Mouse (Mus musculus) heart, embryonic 14.5 days (tissue): ENCODE measurements around the gene Upb1. TPM values are rescaled to one million over a fixed set of nuclear protein-coding genes. Genes with fewer than 3 reads are reported as not detected.
"Not testable (repeated sequence)": the region's sequence is repeated elsewhere in the genome, so short reads cannot be mapped to it uniquely, and the experiment has no call there.

ENCODE experiments used
- ATAC-seq: fragments of 200-750 bp; cut with Nextera tagmentation; 2 replicates; pipeline ENCODE4 v1.8.0; 2017; ENCODE audit warnings: low read depth, moderate TSS enrichment; ENCODE audit not compliant: insufficient number of reproducible peaks, insufficient read depth, low FRiP score
- H3K27ac ChIP-seq, 2 experiments: fragments of 200-500 bp in 1 of 2; fragments of 300-500 bp in 1 of 2; sonication (generic) in 1 of 2; replicated peaks in 1 of 2; 2 replicates each; pipeline ENCODE4 v1.5.1; 2012 to 2014; ENCODE audit warnings: low read depth in 2 of 2, low read length in 2 of 2, control low read depth in 1 of 2, mild to moderate bottlenecking in 1 of 2, mixed read lengths in 1 of 2; ENCODE audit not compliant: control insufficient read depth in 1 of 2, insufficient read depth in 1 of 2
- H3K27me3 ChIP-seq: fragments of 300-500 bp; sonication (generic); 2 replicates; pipeline ENCODE4 v1.6.1; 2014; ENCODE audit warnings: mild to moderate bottlenecking, low read length, control low read depth; ENCODE audit not compliant: control insufficient read depth, insufficient read depth
- H3K36me3 ChIP-seq: fragments of 300-500 bp; sonication (generic); 2 replicates; pipeline ENCODE4 v1.6.1; 2014; ENCODE audit warnings: mild to moderate bottlenecking, control low read depth, low read length, mixed read lengths; ENCODE audit not compliant: control insufficient read depth, insufficient read depth
- H3K4me1 ChIP-seq, 2 experiments: fragments of 200-500 bp in 1 of 2; fragments of 300-500 bp in 1 of 2; sonication (generic) in 1 of 2; 2 replicates each; pipeline ENCODE4 v1.6.1; 2012 to 2014; ENCODE audit warnings: low read length in 2 of 2, control low read depth in 1 of 2, mixed read lengths in 1 of 2; ENCODE audit not compliant: control insufficient read depth in 2 of 2, insufficient read depth in 2 of 2
- H3K4me2 ChIP-seq: fragments of 300-500 bp; sonication (generic); 2 replicates; pipeline ENCODE4 v1.6.1; 2014; ENCODE audit warnings: mild to moderate bottlenecking, low read length
- H3K4me3 ChIP-seq, 2 experiments: fragments of 200-500 bp in 1 of 2; fragments of 300-500 bp in 1 of 2; sonication (generic) in 1 of 2; 2 replicates each; pipeline ENCODE4 v1.5.1; 2012 to 2014; ENCODE audit warnings: low read length in 2 of 2, mild to moderate bottlenecking in 2 of 2, control low read depth in 1 of 2, low read depth in 1 of 2, moderate library complexity in 1 of 2; ENCODE audit not compliant: control insufficient read depth in 1 of 2, insufficient read depth in 1 of 2
- H3K9ac ChIP-seq: fragments of 300-500 bp; sonication (generic); 2 replicates; pipeline ENCODE4 v1.6.1; 2014; ENCODE audit warnings: mild to moderate bottlenecking, low read length
- H3K9me3 ChIP-seq: fragments of 300-500 bp; sonication (generic); 2 replicates; pipeline ENCODE4 v1.6.1; 2016; ENCODE audit warnings: low read length, control low read depth; ENCODE audit not compliant: control insufficient read depth
- WGBS: fragments of 180-500 bp; shearing (Covaris S2); extraction: QIAGEN DNeasy Blood & Tissue Kit; methylation state at CpG from one replicate; pipeline ENCODE4 v1.1.7; 2014; 5-methylcytosine and 5-hydroxymethylcytosine counted together
- polyA plus RNA-seq: library from polyadenylated mRNA; unstranded; fragments of >200 nt; fragmentation: Nextera tagmentation; extraction: Ambion mirVana; gene quantifications from 2 replicates; pipeline ENCODE4 v1.2.1, GENCODE M21; 2014

Upb1 gene
- 0.65 and 0.75 TPM in 2 replicates for polyA plus RNA-seq

DNA sequence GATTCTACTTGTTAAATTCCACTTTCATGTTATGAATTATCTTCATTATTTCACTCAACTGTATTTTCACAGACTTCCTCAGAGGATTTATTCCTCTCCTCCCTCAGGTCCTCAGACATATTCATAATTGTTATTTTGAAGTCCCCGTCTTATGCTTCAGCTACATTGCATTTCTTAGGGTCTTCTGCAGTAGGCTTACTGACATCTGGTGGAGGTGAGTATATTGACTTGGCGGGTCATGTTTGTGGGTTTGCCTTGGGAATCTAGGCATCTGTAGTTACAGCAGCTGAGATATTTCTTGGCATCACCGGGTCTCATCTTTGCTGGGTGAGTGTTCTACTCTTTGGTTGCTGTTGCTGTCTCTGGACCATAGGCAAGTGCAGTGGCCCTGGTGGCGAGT is at the start of gene Upb1:
TSS of gene Upb1 (plus strand) at position 158 of the 400 bp plus-strand sequence.
- Histone ChIP-seq H3K4me3 (no peak within 1 kb of the TSS), H3K36me3 (no peaks in the 10 kb centered on the region), H3K4me1 (peaks cover 0 to under 1% of the 10 kb centered on the region in 2 experiments; a peak in 1 of 4 replicates), H3K4me2 (no peak within 1 kb of the TSS), H3K9me3 (no peaks in the 10 kb centered on the region), H3K27me3 (no peaks in the 10 kb centered on the region), H3K9ac (no peak within 1 kb of the TSS), H3K27ac (no peak within 1 kb of the TSS)
- WGBS, result 70% methylated on average over 4 of the region's 4 CpGs
- ATAC-seq, result no peak

DNA sequence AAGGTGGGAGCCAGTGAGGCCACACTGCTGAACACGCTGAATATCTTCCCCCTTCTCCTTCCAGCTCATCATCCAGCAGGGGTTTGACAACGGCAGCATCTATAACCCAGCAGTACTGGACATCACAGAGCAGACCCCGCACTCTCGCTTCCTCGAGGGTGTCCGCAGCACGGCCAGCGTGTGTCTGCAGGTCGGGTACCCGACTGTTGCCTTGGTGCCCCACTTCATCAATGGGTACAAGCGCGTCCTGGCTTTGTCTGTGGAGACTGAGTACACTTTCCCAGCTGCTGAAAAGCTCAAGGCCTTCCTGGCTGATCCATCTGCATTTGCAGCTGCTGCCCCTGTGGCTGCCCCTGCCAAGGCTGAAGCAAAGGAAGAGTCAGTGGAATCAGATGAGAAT is 48.4 kb upstream of the Upb1 start:
- H3K9ac ChIP-seq, result no peak overlapping the region
- H3K36me3 ChIP-seq, result no peaks in the 10 kb centered on the region
- no peak overlapping the region for H3K4me3 ChIP-seq
- H3K27me3 ChIP-seq, result no peaks in the 10 kb centered on the region
- WGBS, result 91% methylated on average over 12 of the region's 12 CpGs
- ATAC-seq, result no peak
- H3K4me1 ChIP-seq, result peaks cover 4 to 15% of the 10 kb centered on the region in 2 experiments
- no peak overlapping the region for H3K4me2 ChIP-seq
- no peaks in the 10 kb centered on the region for H3K9me3 ChIP-seq
- no peak overlapping the region for H3K27ac ChIP-seq

DNA sequence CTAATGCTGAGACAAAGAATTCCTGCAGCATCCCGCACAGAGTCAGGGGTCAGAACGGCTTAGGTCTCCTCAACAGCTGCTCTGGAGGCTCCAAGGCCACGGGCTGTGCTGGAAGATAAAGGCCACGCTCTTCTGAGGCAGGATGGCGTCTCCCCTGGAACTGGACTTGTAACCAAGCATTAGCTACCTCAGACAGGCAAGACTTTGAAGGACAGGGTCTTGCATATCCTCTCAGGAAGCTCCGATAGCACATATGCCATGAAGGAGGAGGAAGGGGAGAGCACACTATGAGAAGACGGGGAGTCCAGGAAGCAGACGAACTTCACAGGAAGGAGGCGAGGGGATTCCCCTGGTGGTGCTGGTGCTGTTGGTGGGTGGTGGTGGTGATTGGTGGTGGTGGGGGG is 47.1 kb upstream of the Upb1 start:
- H3K4me3 ChIP-seq, H3K27me3 ChIP-seq, H3K4me2 ChIP-seq, H3K9ac ChIP-seq, H3K36me3 ChIP-seq, H3K9me3 ChIP-seq, ATAC-seq: not testable (repeated sequence)
- H3K27ac ChIP-seq, result peak overlapping the region in 1 of 2 experiments; percentile 44; a peak in 1 of 4 replicates
- peaks cover 4 to 15% of the 10 kb centered on the region in 2 experiments for H3K4me1 ChIP-seq
- 45% methylated on average over 8 of the region's 9 CpGs for WGBS

DNA sequence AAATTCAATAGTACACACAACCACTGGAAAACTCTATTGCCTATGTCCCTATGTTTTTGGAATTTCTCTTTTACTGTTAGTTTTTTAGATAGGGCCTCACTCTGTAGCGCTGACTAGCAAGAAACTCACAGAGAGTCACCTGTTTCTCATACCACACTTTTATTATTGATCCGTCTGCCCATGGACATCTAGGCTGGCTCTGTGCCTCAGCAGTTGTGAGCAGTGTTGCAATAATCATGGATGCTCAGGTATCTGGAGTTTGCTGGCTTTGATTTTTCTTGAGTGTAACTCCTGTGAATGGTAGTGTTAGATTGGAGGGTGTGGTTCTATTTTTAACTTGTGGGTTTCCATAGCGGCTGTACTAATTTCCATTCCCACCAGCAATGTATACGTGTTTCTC is 45.6 kb upstream of the Upb1 start:
- H3K4me3 ChIP-seq, result no peak overlapping the region
- H3K27me3 ChIP-seq, result no peaks in the 10 kb centered on the region
- peaks cover 4 to 15% of the 10 kb centered on the region in 2 experiments for H3K4me1 ChIP-seq
- no peaks in the 10 kb centered on the region for H3K36me3 ChIP-seq
- H3K27ac ChIP-seq, result no peak overlapping the region
- H3K9ac ChIP-seq, result no peak overlapping the region
- ATAC-seq, result no peak
- H3K4me2 ChIP-seq, result no peak overlapping the region
- 30% methylated on average over 4 of the region's 4 CpGs for WGBS
- H3K9me3 ChIP-seq, result no peaks in the 10 kb centered on the region

DNA sequence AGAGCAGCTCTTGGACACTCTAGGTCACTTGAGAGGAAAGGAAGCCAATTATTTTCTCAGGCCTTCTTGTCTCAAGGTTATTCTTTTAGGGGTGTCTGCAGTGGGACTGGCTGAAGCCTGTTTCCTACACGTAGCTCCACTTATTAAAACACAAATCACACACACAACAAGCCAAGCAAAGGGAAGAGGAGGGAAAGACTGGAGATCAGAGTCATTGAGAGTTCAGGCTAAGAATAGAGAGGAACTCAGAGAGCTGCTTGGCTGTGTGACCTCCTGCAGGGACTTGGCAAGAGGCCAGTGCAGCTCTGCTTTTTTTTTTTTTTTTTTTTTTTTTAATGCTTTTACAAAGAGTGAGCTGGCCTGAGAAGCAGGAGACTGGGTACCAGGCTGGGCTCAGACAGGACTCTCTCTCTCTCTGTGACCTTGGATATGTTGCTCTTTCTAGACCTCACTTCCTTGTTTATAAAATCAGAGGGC is 36.7 kb upstream of the Upb1 start:
- peak overlapping the region; percentile 38 for H3K4me2 ChIP-seq

DNA sequence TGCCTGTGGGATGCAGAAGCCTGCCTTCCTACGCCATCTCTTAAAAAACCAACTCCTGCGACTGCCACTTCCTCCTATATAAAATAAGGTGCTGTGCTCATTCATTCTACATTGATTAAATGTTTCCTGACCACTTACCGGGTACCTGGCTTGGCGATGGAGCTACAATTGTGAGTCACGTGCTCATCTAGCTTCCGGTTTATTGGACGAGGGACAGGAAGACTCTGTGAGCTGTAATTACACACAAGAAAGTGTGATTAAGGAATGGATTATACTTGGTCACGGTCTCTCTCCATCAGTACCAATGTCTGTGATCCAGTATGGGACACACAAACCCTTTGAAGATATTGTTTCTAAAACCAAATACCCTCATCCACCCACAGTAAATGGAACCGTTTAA is 36.1 kb upstream of the Upb1 start:
- peak overlapping the region; percentile 38 for H3K4me2 ChIP-seq
- no peaks in the 10 kb centered on the region for H3K27me3 ChIP-seq
- no peaks in the 10 kb centered on the region for H3K36me3 ChIP-seq
- no peak for ATAC-seq
- H3K27ac ChIP-seq, result peak overlapping the region; percentile 90
- WGBS, result 65% methylated on average over 9 of the region's 9 CpGs
- no peaks in the 10 kb centered on the region for H3K9me3 ChIP-seq
- peaks cover 13 to 23% of the 10 kb centered on the region in 2 experiments for H3K4me1 ChIP-seq
- no peak overlapping the region for H3K4me3 ChIP-seq
- H3K9ac ChIP-seq, result no peak overlapping the region

More for the DNA sequence above, 36.7 kb upstream of the Upb1 start:
- Histone ChIP-seq H3K9ac (0 out of 2 replicates have a peak overlapping the region, but pooled peaks have one; percentile 11), H3K4me1 (peaks cover 13 to 23% of the 10 kb centered on the region in 2 experiments), H3K27ac (peak overlapping the region; percentile 90)
- H3K9me3 ChIP-seq, H3K27me3 ChIP-seq, H3K36me3 ChIP-seq, H3K4me3 ChIP-seq: not testable (repeated sequence)
- 0% methylated on average over 1 of the region's 1 CpGs for WGBS
- ATAC-seq, result peak; percentile 86

DNA sequence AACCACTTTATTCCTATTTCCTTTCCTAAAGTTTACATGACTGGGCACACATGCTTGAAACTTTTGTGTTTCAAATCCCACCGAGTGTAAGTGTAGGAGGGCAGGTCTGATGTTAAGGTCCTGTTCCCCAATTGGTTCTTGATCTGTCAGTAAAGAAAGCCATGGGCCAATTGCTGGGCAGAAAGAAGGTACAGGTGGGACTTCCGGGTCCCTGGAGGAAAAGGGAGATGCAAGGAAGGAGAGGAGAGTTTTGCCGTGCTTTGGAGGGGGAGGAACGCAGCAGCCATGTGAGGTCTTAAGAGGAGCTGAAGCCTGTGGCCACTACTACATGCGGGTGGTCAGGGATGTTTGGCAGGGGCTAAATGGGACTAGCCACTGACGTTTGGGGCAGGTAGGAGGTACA is 35.7 kb upstream of the Upb1 start:
- Histone ChIP-seq H3K4me1 (peaks cover 13 to 23% of the 10 kb centered on the region in 2 experiments), H3K9ac (no peak overlapping the region), H3K27ac (peak overlapping the region; percentile 90; a peak in 3 of 4 replicates), H3K27me3 (no peaks in the 10 kb centered on the region), H3K4me2 (peak overlapping the region; percentile 49), H3K9me3 (no peaks in the 10 kb centered on the region), H3K4me3 (peak overlapping the region; percentile 24 to 30; a peak in 3 of 4 replicates), H3K36me3 (no peaks in the 10 kb centered on the region)
- ATAC-seq, result no peak
- 52% methylated on average over 6 of the region's 6 CpGs for WGBS
